Mouse (Mus musculus) lung, postnatal 0 days (tissue): ENCODE measurements around the gene Rexo1. TPM values are rescaled to one million over a fixed set of nuclear protein-coding genes. Genes with fewer than 3 reads are reported as not detected.

Experiments
- ATAC-seq: fragments of 200-750 bp; cut with Nextera tagmentation; 2 replicates; pipeline ENCODE4 v1.8.0; 2017; ENCODE audit warnings: moderate library complexity
- DNase-seq: peaks from one replicate; pipeline ENCODE4 v3.0.0-alpha.2; 2016; ENCODE audit warnings: low spot score
- H3K27ac ChIP-seq: fragments of 300-500 bp; sonication (generic); 2 replicates; pipeline ENCODE4 v1.5.1; 2014; ENCODE audit warnings: antibody characterized with exemption, mild to moderate bottlenecking, low read length, mixed read lengths
- H3K27me3 ChIP-seq: fragments of 300-500 bp; sonication (generic); replicated peaks from 2 replicates; pipeline ENCODE4 v1.6.1; 2014; ENCODE audit warnings: low read length, mixed read lengths; ENCODE audit not compliant: insufficient read depth
- H3K36me3 ChIP-seq: fragments of 300-500 bp; sonication (generic); 2 replicates; pipeline ENCODE4 v1.6.1; 2014; ENCODE audit warnings: low read length, mixed read lengths; ENCODE audit not compliant: insufficient read depth
- H3K4me1 ChIP-seq: fragments of 300-500 bp; sonication (generic); 2 replicates; pipeline ENCODE4 v1.6.1; 2014; ENCODE audit warnings: antibody characterized with exemption, low read depth, low read length, mixed read lengths; ENCODE audit not compliant: insufficient read depth
- H3K4me2 ChIP-seq: fragments of 300-500 bp; sonication (generic); replicated peaks from 2 replicates; pipeline ENCODE4 v1.6.1; 2014; ENCODE audit warnings: low read depth, mild to moderate bottlenecking, low read length, moderate library complexity, mixed read lengths
- H3K4me3 ChIP-seq: fragments of 300-500 bp; sonication (generic); 2 replicates; pipeline ENCODE4 v1.5.1; 2014; ENCODE audit warnings: low read depth, low read length
- H3K9ac ChIP-seq: fragments of 300-500 bp; sonication (generic); replicated peaks from 2 replicates; pipeline ENCODE4 v1.6.1; 2014; ENCODE audit warnings: low read depth, mild to moderate bottlenecking
- H3K9me3 ChIP-seq: fragments of 300-500 bp; sonication (generic); 2 replicates; pipeline ENCODE4 v1.6.1; 2016; ENCODE audit warnings: low read length, mixed read lengths
- CTCF ChIP-seq: IDR thresholded peaks from 2 replicates; pipeline ENCODE4 v1.5.1; 2016; ENCODE audit warnings: antibody characterized with exemption, mild to moderate bottlenecking
- EP300 ChIP-seq: IDR thresholded peaks from 2 replicates; pipeline ENCODE4 v1.6.1; 2016; ENCODE audit warnings: antibody characterized with exemption, mild to moderate bottlenecking, control low read depth
- WGBS: fragments of 180-500 bp; shearing (Covaris S2); extraction: QIAGEN DNeasy Blood & Tissue Kit; methylation state at CpG from one replicate; pipeline ENCODE4 v1.1.7; 2014; 5-methylcytosine and 5-hydroxymethylcytosine counted together
- polyA plus RNA-seq: library from polyadenylated mRNA; unstranded; fragments of >200 nt; fragmentation: Nextera tagmentation; extraction: Ambion mirVana; gene quantifications from 2 replicates; pipeline ENCODE4 v1.2.1, GENCODE M21; 2015

Gene Rexo1
- polyA plus RNA-seq, 1 experiment from 2014 or later, result 12.9 TPM

DNA sequence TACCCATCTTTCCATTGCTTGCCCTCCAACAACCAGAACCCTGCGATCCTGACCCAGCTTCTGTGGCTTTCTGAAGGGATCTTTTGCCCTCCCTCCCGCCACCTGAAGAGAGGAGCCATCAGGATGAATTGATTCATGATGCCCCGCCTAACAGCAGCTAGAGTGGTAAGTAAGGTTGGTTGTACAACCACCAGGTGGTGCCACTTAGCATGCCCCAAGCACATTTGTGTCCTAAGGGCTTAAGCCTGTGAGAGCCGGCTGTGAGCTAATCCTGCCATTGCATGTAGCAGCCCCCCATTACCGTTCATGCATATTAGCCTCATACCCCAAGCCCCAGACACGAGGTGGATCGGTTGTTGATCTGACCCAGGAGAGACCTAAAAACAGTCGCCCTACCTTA is 17.6 kb upstream of the Rexo1 start:
- Histone ChIP-seq H3K4me1 (peaks cover 7% of the 10 kb centered on the region), H3K4me3 (0 out of 2 replicates have a peak overlapping the region, but pooled peaks have one; percentile 74), H3K4me2 (peak overlapping the region; percentile 97; the same call in 1 of the 2 replicates), H3K9ac (no peak overlapping the region), H3K36me3 (no peaks in the 10 kb centered on the region), H3K27me3 (no peaks in the 10 kb centered on the region), H3K9me3 (no peaks in the 10 kb centered on the region), H3K27ac (peak overlapping the region; percentile 82)
- peak; percentile 85 for DNase-seq
- ATAC-seq, result peak; percentile 14; the same call in 1 of the 2 replicates
- no peak for TF ChIP-seq EP300
- peak; percentile 77 for TF ChIP-seq CTCF
- 8% methylated on average over 8 of the region's 8 CpGs for WGBS

DNA sequence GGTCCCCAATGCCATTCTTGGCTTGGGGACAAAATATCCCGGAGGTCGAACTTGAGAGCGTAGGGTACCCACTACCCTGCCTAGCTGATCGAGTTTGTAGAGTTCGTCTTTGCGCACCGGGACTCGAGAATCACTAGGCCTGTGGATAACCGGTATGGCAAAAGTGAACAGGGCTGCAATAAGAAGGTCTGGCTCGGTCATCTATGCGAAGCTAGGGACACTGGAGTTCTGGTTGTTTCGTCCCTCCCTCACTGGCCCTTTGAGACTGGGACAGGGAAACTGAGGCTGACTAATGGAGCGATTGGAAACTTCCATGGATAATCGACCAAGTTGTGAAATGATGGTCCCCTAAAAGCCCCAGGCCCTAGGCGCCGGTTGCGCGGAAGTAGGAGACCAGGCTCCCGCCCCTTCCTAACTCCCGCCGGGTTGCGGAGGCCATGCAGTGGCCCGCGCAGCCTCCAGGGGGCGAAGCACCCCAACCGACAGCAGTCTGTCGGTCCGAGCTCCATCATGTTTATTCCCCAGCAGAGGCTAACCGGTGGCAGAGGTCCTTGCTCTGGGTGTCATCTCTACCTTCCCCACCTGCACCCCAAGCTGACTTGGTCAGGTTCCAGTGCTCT is 16.9 kb upstream of the Rexo1 start:
- ATAC-seq, result peak; percentile 49
- H3K9me3 ChIP-seq, result no peaks in the 10 kb centered on the region
- no peaks in the 10 kb centered on the region for H3K36me3 ChIP-seq
- H3K27me3 ChIP-seq, result no peaks in the 10 kb centered on the region
- H3K9ac ChIP-seq, result no peak overlapping the region
- peak; percentile 91 for DNase-seq
- peak overlapping the region; percentile 74 for H3K4me3 ChIP-seq
- 0% methylated on average over 29 of the region's 29 CpGs for whole genome bisulfite sequencing
- peak overlapping the region; percentile 82 for H3K27ac ChIP-seq
- peaks cover 7% of the 10 kb centered on the region for H3K4me1 ChIP-seq
- H3K4me2 ChIP-seq, result peak overlapping the region; percentile 97
- TF ChIP-seq EP300 (no peak), CTCF (peak; percentile 90)

DNA sequence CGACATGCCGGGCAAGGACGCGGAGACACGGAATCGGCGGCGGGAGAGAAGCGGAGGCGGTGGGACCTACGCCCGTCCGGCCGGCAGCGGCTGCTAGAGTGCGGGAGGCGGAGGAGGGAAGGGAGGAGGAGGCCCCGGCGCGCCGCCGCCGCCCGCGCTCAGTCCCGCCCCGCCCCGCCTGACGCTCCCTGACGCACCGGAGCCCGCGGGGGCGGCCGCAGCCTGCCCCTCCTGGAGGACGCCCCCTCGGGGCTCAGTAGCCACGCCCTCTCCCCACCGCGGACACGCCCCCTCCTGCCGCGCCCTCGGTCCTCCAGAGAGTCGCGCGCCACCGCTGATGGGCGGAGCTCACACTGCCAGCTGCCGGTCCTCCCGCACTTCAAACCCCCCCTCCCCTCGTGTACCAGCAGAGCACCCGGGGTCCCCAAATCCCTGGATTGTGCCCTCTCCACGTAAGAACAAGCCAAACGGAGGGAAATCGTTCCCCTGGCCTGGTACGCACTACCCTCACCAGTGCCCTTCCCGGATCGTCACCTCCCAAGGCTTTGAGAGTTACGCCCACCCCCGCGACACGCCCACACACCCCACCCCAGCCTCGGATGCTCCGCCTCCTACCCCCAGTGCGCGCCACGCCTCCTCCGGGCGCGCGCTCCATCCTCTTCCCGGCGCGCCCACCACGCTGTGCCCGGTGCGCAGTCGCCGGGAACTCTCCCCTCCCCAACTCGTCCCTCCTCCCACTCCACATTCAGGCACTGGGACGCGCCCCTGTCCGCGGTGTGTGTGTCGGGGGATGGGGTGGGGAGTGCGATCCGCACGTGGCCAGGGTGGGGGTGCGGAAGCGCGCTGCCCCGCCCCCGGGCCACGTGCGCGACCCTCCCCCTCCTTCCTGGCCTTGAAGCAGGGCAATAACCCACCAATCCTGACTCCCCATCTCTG is 16.1 kb upstream of the Rexo1 start, which contains the start of gene Klf16:
Klf16 (minus strand) TSS at position 127 of the 936 bp plus-strand sequence.
- peak; percentile 97 for DNase-seq
- Histone ChIP-seq H3K27me3 (no peaks in the 10 kb centered on the region), H3K9ac (peak within 1 kb of the TSS; percentile 48), H3K9me3 (no peaks in the 10 kb centered on the region), H3K4me2 (peak within 1 kb of the TSS; percentile 97), H3K4me1 (peaks cover 7% of the 10 kb centered on the region), H3K4me3 (peak within 1 kb of the TSS; percentile 74), H3K36me3 (no peaks in the 10 kb centered on the region), H3K27ac (peak within 1 kb of the TSS; percentile 82)
- TF ChIP-seq EP300 (no peak), CTCF (no peak)
- peak; percentile 89 for ATAC-seq
- under 1% methylated on average over 47 of the region's 97 CpGs for WGBS

DNA sequence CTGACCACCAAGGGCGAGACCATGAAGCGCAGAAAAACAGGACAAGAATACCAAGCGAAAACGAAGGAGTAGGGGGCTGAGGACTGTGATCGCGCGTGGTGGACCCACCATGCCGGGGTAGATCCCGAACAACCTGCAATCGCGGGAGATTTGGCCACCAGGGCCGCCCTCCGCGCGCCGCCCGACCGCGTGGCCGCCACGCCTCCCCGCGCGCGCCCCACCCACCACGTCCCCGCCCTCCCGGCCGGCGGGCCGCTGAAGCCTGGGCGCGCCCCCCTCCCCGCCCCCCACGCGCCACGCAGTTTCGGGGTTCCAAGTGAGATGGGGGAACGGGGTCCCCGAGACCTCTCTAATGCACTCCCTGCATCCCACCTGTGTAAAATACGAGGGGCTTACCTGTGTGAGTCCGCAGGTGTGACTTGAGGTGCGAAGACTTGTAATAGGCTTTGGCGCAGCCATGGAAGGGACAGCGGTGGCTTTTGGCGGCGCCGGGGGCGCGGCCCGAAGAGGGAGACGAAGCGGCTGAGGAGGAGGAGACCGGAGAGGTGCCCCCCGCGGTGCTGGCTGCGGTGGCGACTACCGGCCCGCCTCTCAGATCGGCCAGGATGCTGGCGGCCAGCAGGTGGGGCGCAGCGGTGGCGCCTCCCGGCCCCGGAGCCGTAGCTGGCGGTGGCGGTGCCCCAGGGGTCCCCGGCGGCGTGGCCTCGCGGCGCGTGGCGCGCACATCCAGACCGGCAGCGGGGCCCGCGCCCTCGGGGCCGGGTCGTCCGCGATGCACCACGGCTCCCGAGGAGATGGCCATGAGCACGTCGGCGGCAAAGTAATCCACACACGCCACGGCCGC is 15.2 kb upstream of the Rexo1 start:
- TF ChIP-seq CTCF (no peak), EP300 (no peak)
- 1% methylated on average over 53 of the region's 96 CpGs for WGBS
- DNase-seq, result peak; percentile 56
- Histone ChIP-seq H3K9me3 (no peaks in the 10 kb centered on the region), H3K4me1 (peaks cover 7% of the 10 kb centered on the region), H3K9ac (peak overlapping the region; percentile 48), H3K27ac (peak overlapping the region; percentile 82), H3K27me3 (no peaks in the 10 kb centered on the region), H3K4me2 (peak overlapping the region; percentile 97), H3K4me3 (peak overlapping the region; percentile 74), H3K36me3 (no peaks in the 10 kb centered on the region)
- ATAC-seq, result peak; percentile 11

DNA sequence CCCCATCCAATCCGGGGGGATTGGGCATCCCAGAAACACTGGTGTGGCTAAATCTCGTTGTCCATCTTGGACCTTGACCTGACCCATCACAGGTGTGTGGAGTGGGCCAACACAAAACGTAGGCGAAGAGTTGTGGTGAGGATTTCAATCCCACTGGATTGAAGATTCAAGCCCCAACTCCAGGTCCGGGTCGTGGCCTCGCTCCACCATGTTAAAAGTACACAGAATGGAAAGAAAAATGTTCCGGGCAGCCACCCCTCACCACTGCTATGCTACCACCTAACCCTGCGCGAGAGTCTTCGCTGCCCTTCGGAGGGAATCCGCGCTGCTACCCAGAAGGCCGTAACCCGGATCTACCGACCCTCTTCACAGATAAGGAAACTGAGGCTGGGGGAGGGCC is 14.6 kb upstream of the Rexo1 start:
- Histone ChIP-seq H3K4me3 (peak overlapping the region; percentile 74), H3K4me2 (peak overlapping the region; percentile 97), H3K36me3 (no peaks in the 10 kb centered on the region), H3K4me1 (peaks cover 12% of the 10 kb centered on the region), H3K9me3 (no peaks in the 10 kb centered on the region), H3K9ac (peak overlapping the region; percentile 48; the same call in 1 of the 2 replicates), H3K27ac (no peak overlapping the region), H3K27me3 (no peaks in the 10 kb centered on the region)
- DNase-seq, result no peak
- TF ChIP-seq EP300, result no peak
- TF ChIP-seq CTCF, result no peak
- WGBS, result 8% methylated on average over 17 of the region's 17 CpGs
- no peak for ATAC-seq
